Mouse (Mus musculus): ENCODE results near the gene Zdhhc19. TPM values are rescaled to one million over a fixed set of nuclear protein-coding genes. Genes with fewer than 3 reads are reported as not detected.

The Zdhhc19 gene
- polyA plus RNA-seq, 1 experiment: 0.20 TPM

DNA sequence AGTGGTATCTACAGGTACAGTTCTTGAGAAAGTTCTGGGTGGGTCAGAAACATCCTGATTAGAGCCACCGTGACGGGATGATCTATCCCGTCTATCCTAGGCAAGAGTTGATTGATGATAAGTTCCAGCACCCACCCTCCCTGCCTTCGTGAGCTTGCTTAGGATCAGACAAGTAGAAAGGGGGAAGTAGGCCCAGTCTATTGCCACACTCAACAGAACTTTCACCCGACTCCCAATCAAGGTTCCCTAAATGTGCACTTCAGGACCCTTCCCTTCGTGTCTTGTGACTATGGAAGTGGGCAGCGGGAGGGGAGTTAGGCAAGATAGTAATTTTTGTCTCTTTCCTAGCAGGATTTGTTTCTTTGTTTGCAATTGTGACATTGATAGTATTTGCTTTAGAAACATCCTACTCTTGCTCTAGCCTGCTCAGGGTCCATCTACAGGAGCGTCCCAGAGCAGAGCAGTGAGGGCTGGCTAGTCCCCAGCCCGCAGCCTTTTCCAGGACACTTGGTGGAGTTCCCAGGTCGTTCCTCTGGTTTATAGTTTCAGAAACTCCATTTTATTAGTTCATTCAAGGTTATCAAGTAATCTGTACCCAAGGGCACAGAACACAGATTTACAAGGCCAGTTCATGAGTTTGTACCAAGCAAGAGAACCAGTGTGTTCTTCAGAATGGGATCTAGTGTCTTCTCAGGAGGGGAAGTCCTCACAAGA, 99.2 kb downstream of the Zdhhc19 start:
- Histone ChIP-seq H3K4me1 (peaks cover 47% of the 10 kb centered on the region), H3K4me3 (replicated peaks) (no peak overlapping the region), H3K27me3 (replicated peaks) (peaks cover 6% of the 10 kb centered on the region), H3K36me3 (replicated peaks; ENCODE audit: low read length) (no peaks in the 10 kb centered on the region), H3K9me3 (no peaks in the 10 kb centered on the region)
- TF ChIP-seq FLI1 (IDR thresholded peaks at IDR 0.05; ENCODE audit: low read length): no peak
- no peak for TF ChIP-seq GATA1 (IDR thresholded peaks at IDR 0.05; ENCODE audit: borderline replicate concordance, low read length)

GRCm38 (mm10) chr16:32597909-32598381, 101.9 kb downstream of the Zdhhc19 start:
- H3K4me3 ChIP-seq (replicated peaks): peak overlapping the region; percentile 79
- TF ChIP-seq FLI1 (IDR thresholded peaks at IDR 0.05; ENCODE audit: low read length): no peak
- TF ChIP-seq GATA1 (IDR thresholded peaks at IDR 0.05; ENCODE audit: borderline replicate concordance, low read length): no peak

DNA sequence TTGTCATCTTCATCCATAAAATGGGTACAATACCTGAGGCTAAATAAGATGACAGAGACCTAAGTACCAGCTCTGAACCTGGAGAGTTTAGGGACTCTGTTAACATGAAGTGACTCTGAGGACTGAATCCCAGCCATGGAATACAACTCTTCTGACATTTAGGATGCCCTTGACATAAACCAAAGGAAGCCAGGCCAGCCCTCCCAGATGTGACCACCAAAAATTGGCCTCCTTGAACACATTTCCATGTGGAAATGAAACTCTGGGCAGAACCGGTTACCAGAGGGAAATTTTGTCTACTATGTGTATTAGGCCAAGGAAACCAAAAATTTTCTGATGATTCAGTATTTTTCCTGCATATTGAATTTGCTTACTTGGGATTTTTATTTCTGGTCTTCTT, 103.1 kb downstream of the Zdhhc19 start:
- peaks cover 3% of the 10 kb centered on the region for H3K27me3 ChIP-seq (replicated peaks)
- H3K36me3 ChIP-seq (replicated peaks; ENCODE audit: low read length): no peaks in the 10 kb centered on the region
- peaks cover 35% of the 10 kb centered on the region for H3K4me1 ChIP-seq
- H3K4me3 ChIP-seq (replicated peaks): no peak overlapping the region
- H3K9me3 ChIP-seq: no peaks in the 10 kb centered on the region
- TF ChIP-seq FLI1 (IDR thresholded peaks at IDR 0.05; ENCODE audit: low read length): no peak
- TF ChIP-seq GATA1 (IDR thresholded peaks at IDR 0.05; ENCODE audit: borderline replicate concordance, low read length): no peak

More at GRCm38 (mm10) chr16:32597909-32598381, 101.9 kb downstream of the Zdhhc19 start:
- Histone ChIP-seq H3K27me3 (replicated peaks) (peaks cover 3% of the 10 kb centered on the region), H3K4me1 (peaks cover 47% of the 10 kb centered on the region), H3K36me3 (replicated peaks; ENCODE audit: low read length) (no peaks in the 10 kb centered on the region), H3K9me3 (no peaks in the 10 kb centered on the region)

DNA sequence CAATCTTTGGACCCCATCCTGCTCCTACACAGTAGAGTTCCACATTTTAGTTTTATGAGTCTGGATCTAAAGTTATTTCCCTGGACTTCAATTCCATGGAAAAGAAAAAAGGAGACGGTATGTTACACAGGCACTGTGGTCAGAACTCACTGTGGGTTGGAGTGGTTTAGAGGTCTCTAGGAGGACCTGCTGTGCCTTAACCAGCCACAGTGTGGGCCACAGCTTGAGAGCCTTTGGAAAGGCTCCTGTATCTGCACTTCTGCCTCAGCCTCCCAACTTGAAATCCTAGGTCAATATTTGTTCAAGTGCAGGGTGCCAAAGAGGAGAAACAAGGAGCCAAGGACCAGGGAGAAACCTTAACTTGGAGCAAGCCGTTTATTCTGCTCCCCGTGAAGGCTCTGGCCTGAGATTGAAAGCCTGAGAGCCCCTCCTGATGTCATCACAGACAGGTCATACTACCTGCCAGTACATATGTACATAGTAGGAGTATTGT, 106.2 kb downstream of the Zdhhc19 start:
- peaks cover 19% of the 10 kb centered on the region for H3K4me1 ChIP-seq
- TF ChIP-seq FLI1 (IDR thresholded peaks at IDR 0.05; ENCODE audit: low read length) (no peak), GATA1 (IDR thresholded peaks at IDR 0.05; ENCODE audit: borderline replicate concordance, low read length) (no peak)
- H3K36me3 ChIP-seq (replicated peaks; ENCODE audit: low read length): no peaks in the 10 kb centered on the region
- H3K27me3 ChIP-seq (replicated peaks): no peaks in the 10 kb centered on the region
- no peak overlapping the region for H3K4me3 ChIP-seq (replicated peaks)
- H3K9me3 ChIP-seq: no peaks in the 10 kb centered on the region

- Histone ChIP-seq H3K4me1 (peaks cover 32% of the 10 kb centered on the region), H3K4me3 (replicated peaks) (peak overlapping the region; percentile 99), H3K9me3 (no peaks in the 10 kb centered on the region), H3K36me3 (replicated peaks; ENCODE audit: low read length) (peaks cover 3% of the 10 kb centered on the region), H3K27me3 (replicated peaks) (no peaks in the 10 kb centered on the region)
- TF ChIP-seq FLI1 (IDR thresholded peaks at IDR 0.05; ENCODE audit: low read length) (no peak), GATA1 (IDR thresholded peaks at IDR 0.05; ENCODE audit: borderline replicate concordance, low read length) (no peak)
Observed at GRCm38 (mm10) chr16:32607562-32608343, 111.7 kb downstream of the Zdhhc19 start.

DNA sequence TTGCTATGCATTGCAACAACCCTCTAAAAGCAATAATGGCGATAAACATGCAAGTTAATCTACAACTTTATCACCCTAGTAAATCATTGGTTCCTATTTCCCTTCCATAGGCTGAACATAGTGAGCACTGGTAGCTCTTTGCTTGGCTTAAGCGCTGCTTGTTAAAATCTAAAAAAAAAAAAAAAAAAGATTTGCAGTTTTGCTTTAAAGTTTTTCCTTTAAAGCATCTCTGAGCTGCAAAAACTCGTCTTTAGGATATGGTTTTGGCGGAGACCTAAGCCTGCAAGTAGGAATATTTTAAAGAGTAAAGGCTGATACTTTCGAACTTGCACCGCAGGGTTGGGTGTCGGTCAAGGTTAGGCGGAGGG, 112.3 kb downstream of the Zdhhc19 start:
- Histone ChIP-seq H3K36me3 (replicated peaks; ENCODE audit: low read length) (peaks cover 6% of the 10 kb centered on the region), H3K4me3 (replicated peaks) (peak overlapping the region; percentile 99), H3K4me1 (peaks cover 38% of the 10 kb centered on the region), H3K27me3 (replicated peaks) (no peaks in the 10 kb centered on the region), H3K9me3 (no peaks in the 10 kb centered on the region)
- TF ChIP-seq FLI1 (IDR thresholded peaks at IDR 0.05; ENCODE audit: low read length): no peak
- no peak for TF ChIP-seq GATA1 (IDR thresholded peaks at IDR 0.05; ENCODE audit: borderline replicate concordance, low read length)

GRCm38 (mm10) chr16:32608712-32609400, 112.8 kb downstream of the Zdhhc19 start, which contains the start of gene Tfrc:
Tfrc (plus strand) TSS chr16:32608920.
- Histone ChIP-seq H3K9me3 (no peaks in the 10 kb centered on the region), H3K36me3 (replicated peaks; ENCODE audit: low read length) (peaks cover 8% of the 10 kb centered on the region), H3K4me3 (replicated peaks) (peak within 1 kb of the TSS; percentile 99), H3K27me3 (replicated peaks) (no peaks in the 10 kb centered on the region), H3K4me1 (peaks cover 42% of the 10 kb centered on the region)
- TF ChIP-seq GATA1 (IDR thresholded peaks at IDR 0.05; ENCODE audit: borderline replicate concordance, low read length): no peak
- no peak for TF ChIP-seq FLI1 (IDR thresholded peaks at IDR 0.05; ENCODE audit: low read length)

DNA sequence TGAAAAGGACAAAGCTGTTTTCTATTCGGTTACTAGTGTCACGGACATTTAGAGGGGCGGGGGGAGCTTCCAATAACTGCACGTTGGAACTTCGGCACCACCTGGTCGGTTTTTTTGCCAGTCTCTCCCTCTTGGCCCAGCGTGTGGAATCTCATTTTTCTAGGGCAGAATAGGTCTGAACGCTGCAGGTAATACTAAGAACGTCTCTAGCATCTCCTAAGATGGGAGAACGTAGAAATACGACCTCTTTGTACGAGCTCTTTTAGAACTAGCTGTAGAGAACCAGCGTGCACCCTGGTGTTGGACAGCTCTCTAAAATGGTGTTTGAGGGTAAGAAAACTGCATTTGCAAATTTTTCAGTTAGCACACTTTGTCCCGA, 113.3 kb downstream of the Zdhhc19 start:
- peaks cover 48% of the 10 kb centered on the region for H3K4me1 ChIP-seq
- H3K27me3 ChIP-seq (replicated peaks): no peaks in the 10 kb centered on the region
- peaks cover 12% of the 10 kb centered on the region for H3K36me3 ChIP-seq (replicated peaks; ENCODE audit: low read length)
- H3K4me3 ChIP-seq (replicated peaks): peak overlapping the region; percentile 99
- no peaks in the 10 kb centered on the region for H3K9me3 ChIP-seq
- TF ChIP-seq FLI1 (IDR thresholded peaks at IDR 0.05; ENCODE audit: low read length): no peak
- no peak for TF ChIP-seq GATA1 (IDR thresholded peaks at IDR 0.05; ENCODE audit: borderline replicate concordance, low read length)

GRCm38 (mm10) chr16:32610460-32611255, 114.6 kb downstream of the Zdhhc19 start:
- H3K36me3 ChIP-seq (replicated peaks; ENCODE audit: low read length): peaks cover 24% of the 10 kb centered on the region

More at GRCm38 (mm10) chr16:32610460-32611255, 114.6 kb downstream of the Zdhhc19 start:
- Histone ChIP-seq H3K4me3 (replicated peaks) (peak overlapping the region; percentile 99), H3K4me1 (peaks cover 55% of the 10 kb centered on the region), H3K27me3 (replicated peaks) (no peaks in the 10 kb centered on the region), H3K9me3 (no peaks in the 10 kb centered on the region)
- no peak for TF ChIP-seq FLI1 (IDR thresholded peaks at IDR 0.05; ENCODE audit: low read length)
- TF ChIP-seq GATA1 (IDR thresholded peaks at IDR 0.05; ENCODE audit: borderline replicate concordance, low read length): no peak

Other genes with a start within 250 kb of the Zdhhc19 start
- 0.95 and 2.2 TPM in 2 replicates for gene Fbxo45, start 249.1 kb upstream of the Zdhhc19 start, polyA plus RNA-seq (2012; ENCODE audit: insufficient read depth, low replicate concordance)
- 8.7 TPM in 1 of 2 replicates, not detected in the other for gene Wdr53, start 249.0 kb upstream of the Zdhhc19 start, polyA plus RNA-seq (2012; ENCODE audit: insufficient read depth, low replicate concordance)
- not detected in 2 replicates for gene Smco1, start 224.8 kb upstream of the Zdhhc19 start, polyA plus RNA-seq (2012; ENCODE audit: insufficient read depth, low replicate concordance)
- gene Rnf168, start 218.8 kb upstream of the Zdhhc19 start, polyA plus RNA-seq (2012; ENCODE audit: insufficient read depth, low replicate concordance): 1.4 and 3.8 TPM in 2 replicates
- gene Ubxn7, start 164.0 kb upstream of the Zdhhc19 start, polyA plus RNA-seq (2012; ENCODE audit: insufficient read depth, low replicate concordance): 0.23 TPM in 1 of 2 replicates, not detected in the other
- 0.83 TPM in 1 of 2 replicates, not detected in the other for gene Tm4sf19, start 95.8 kb upstream of the Zdhhc19 start, polyA plus RNA-seq (2012; ENCODE audit: insufficient read depth, low replicate concordance)
- not detected in 2 replicates for gene Tctex1d2, start 76.6 kb upstream of the Zdhhc19 start, polyA plus RNA-seq (2012; ENCODE audit: insufficient read depth, low replicate concordance)
- 14.2 and 47.1 TPM in 2 replicates for gene Pcyt1a, start 65.3 kb upstream of the Zdhhc19 start, polyA plus RNA-seq (2012; ENCODE audit: insufficient read depth, low replicate concordance)
- gene Slc51a, start 8.4 kb upstream of the Zdhhc19 start, polyA plus RNA-seq (2012; ENCODE audit: insufficient read depth, low replicate concordance): not detected in 2 replicates
- gene Tfrc, start 112.7 kb downstream of the Zdhhc19 start, polyA plus RNA-seq (2012; ENCODE audit: insufficient read depth, low replicate concordance): 1.3 and 4.3 TPM in 2 replicates
- 230 and 1,256 TPM in 2 replicates for gene Tnk2, start 147.6 kb downstream of the Zdhhc19 start, polyA plus RNA-seq (2012; ENCODE audit: insufficient read depth, low replicate concordance)
- gene Muc4, start 239.6 kb downstream of the Zdhhc19 start, polyA plus RNA-seq (2012; ENCODE audit: insufficient read depth, low replicate concordance): not detected in 2 replicates

Data from megakaryocyte, embryonic 14.5 days (primary cell).